Mouse (Mus musculus) embryonic fibroblast, embryonic 13.5 days (primary cell): ENCODE results near the gene Ggcx.

Experiments
- CTCF ChIP-seq: IDR thresholded peaks from 2 replicates; pipeline ENCODE4 v1.5.1; 2011; ENCODE audit warnings: mild to moderate bottlenecking, control low read depth, low read length, moderate library complexity, borderline replicate concordance; ENCODE audit not compliant: insufficient read depth
- POLR2A ChIP-seq: IDR thresholded peaks from 2 replicates; pipeline ENCODE4 v1.6.1; 2011; ENCODE audit warnings: low read depth, mild to moderate bottlenecking, control low read depth, low read length, moderate library complexity

DNA sequence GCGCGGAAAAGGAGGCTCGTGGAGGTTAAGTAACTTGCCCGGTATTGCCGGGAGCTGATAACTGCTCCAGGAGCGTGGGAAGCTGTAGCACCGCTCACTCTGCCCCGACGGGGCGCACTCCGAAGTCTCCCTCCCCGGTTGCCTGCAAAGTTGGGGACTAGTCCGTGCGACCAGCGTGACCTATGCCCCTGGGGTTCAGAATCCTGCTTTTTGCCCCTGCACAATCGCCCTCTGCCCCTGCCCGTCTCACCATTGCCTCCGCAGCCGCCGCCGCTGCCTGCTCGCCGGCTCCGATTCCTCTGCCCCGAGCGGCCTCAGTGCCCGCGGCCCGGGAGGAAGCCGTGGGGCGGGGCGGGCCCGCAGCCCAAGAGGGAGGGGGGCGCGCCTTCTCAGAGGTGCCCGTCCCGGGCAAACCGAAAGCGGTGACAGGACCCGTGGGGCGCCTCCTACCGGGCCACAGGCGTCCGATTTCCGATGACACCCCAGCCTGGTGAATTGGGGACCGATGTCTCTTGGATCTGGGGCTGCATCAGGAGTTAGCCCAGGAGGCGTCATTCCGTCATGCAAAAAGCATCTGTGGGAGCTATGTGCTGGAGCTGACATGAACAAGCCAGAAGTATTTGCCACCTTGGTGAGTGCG lies 33.9 kb upstream of the Ggcx start, which contains the start of gene Vamp5:
- TF ChIP-seq POLR2A (peak; percentile 53), CTCF (no peak)
